Mouse (Mus musculus): ENCODE results near the gene Dync1i1.

Dync1i1 gene

DNA sequence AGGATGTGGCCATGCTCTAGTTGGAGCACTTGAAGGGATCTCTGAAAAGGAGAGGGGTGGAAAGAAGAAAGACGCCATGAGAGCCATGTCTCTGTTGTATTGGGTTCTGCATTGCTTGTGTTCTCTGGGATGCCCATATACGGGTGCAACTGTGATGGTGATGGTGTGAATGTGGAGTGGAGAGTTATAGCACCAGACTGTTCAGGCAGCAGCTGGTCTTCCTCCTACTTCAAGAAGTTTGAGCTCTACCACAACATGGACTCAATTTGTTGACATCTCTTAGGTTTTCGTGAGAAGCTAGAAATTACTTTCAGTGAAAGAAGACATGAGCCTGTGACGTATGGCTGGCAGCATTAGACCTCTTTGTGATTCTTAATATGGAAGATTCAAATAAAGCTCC lies 44.8 kb downstream of the Dync1i1 start:
- no peak for DNase-seq (ENCODE audit: low spot score in 2 of 2)

DNA sequence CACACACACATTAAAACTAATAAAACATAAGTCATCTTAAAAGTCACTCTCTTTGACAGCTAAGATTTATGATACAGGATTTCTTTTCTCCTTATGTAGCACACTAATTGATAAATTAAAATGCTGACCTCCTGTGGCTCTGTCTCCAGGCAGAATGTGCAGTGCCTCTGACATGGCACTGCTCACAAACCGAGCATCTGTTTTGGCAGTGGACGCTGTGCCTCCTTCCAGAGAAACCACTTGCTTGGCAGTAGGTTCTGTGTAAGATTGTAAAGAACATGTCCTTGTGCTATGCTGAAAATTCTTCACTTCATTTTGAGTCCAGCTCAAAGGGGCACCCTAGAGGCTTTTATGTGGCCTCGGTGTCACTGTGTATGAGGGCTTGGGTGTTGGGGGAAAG lies 50.0 kb downstream of the Dync1i1 start:
- no peak for DNase-seq (ENCODE audit: low spot score in 2 of 2)

DNA sequence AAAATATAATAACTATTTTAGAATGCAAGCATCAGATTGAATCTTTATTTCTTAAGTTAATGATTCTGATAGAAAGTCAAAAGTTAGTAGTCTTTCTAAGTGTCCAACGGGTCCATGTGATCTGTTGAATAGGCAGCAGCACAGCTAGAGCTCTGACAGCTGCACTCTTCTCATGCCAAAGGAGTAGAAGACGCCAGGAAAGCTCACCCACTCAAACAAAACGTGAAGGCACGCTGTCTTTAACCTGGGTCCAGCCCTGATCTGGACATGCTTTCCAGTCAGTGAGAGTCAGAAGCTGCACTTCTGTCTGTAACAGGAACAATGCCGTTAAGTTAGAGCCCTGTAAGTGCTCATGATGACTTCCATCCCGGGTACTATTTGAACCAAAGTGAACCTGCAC lies 56.3 kb downstream of the Dync1i1 start:
- no peak for DNase-seq (ENCODE audit: low spot score in 2 of 2)

DNA sequence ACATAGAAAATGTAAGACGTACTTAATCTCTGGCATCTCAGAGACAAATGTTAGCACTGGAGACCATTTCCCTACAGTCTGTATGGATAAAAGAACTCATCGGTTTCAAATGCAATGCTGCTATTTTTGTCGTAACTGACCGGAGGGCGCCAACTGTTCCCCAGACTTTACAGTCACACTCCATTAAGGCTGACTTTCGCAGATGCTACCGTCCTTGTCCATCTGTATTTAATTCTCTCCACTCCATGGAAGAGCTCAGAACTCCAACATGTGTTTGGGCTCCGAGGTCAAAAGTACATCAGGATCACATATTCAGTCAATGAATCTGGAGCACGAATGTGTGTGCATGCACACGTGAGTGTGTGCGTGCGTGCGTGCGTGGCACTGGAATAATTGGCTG lies 58.4 kb downstream of the Dync1i1 start:
- DNase-seq (ENCODE audit: low spot score in 2 of 2), result no peak

DNA sequence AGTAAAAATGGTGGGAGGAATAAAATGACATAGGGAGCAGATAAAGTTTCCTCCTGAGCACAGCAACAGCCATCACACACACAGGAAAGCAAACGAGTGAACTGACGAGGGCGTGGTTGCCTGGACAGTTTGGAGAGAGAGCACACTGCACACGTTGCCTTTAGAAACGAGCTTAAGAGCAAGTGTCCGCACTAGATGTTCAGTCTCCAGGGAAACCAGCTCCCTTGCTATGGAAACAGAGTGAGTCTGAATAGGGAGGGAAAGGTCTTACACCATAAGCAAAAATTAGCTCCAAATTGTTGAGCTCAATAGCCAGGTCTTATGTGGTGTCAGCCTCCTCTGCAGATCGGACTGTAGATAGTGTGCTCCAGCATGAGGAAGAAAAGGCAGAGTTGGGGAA lies 65.2 kb downstream of the Dync1i1 start:
- no peak for DNase-seq (ENCODE audit: low spot score in 2 of 2)

DNA sequence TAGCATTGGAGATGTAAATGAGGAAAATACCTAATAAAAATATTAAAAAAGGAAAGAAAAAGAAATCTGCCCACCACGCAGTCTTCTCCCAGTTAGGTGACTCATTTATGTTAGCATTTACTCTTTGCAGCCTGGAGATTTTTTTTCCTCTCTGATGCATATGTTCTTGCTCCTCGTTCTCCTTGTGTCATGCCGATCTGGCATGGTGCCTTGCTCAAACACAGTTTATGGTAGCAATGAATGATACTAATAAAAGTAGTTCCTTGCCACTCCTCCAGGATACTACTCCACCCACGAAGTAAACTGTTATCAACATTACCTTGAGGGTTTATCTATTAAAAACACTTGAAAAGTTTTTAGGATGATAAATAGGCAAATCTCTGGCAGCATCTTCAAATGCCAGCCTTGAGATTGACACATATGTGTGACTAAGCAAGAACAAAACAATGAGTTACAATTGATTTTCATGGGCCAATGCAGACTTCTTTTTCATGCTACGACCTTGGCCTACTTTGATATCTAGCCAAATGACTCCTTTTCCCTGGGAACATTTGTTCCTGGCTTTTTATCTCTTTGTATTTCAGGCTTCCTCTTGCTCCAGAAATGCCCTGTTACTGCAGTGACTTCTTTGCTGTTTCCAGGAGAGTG lies 68.8 kb downstream of the Dync1i1 start:
- DNase-seq (ENCODE audit: low spot score in 2 of 2), result no peak

DNA sequence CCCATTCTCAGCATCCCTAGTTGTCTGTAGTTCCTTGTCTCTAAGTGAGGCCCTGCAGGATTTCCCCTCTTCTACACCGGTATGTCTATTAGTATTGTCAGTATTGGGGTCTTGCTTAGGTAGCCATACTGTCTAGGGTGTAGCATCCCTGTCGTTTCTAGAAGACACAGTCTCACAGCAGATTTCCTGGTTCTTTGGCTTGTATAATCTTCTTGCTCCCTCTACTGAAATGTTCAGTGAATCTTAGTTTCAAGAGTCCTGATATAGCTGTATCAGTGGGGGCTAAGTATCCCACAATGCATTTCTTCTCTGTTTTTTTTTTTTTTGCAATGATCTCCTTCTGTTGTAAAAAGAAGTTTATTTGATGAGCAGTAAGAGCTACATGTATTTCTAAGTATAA lies 69.9 kb downstream of the Dync1i1 start:
- DNase-seq (ENCODE audit: low spot score in 2 of 2), result no peak

DNA sequence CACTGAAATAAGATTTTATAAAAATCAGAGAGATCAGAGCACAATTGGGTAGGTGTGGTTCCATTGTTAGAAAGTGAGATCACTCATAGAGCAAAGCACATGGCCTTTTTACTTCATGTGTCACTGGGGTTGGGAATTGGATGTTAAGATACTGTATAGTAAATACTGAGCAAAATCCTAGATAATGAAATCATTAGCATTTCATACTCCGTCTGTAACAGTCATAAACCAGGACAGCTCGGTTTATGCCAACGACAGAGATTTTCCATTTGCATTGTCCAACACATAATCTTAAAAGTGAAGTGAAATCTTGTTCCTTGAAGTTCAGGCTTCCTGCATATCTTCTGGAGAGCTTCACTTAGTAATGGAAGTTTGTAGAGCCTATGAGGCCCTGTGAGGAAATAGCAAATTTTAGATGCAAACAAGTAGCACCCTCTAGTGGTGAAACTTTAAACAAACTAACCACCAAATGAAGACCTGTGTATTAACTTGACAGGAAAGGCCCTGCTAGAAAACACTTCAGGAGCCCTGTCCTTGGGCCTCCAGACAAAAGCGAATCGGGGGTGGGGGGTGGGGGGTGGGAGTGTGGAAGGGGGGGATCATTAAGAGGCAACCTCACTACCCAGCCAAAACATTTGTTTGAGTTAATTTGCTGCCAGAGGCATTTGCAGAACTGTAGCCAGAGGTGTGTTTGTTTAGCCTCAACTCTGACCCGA lies 76.8 kb downstream of the Dync1i1 start:
- DNase-seq (ENCODE audit: low spot score in 2 of 2), result no peak

DNA sequence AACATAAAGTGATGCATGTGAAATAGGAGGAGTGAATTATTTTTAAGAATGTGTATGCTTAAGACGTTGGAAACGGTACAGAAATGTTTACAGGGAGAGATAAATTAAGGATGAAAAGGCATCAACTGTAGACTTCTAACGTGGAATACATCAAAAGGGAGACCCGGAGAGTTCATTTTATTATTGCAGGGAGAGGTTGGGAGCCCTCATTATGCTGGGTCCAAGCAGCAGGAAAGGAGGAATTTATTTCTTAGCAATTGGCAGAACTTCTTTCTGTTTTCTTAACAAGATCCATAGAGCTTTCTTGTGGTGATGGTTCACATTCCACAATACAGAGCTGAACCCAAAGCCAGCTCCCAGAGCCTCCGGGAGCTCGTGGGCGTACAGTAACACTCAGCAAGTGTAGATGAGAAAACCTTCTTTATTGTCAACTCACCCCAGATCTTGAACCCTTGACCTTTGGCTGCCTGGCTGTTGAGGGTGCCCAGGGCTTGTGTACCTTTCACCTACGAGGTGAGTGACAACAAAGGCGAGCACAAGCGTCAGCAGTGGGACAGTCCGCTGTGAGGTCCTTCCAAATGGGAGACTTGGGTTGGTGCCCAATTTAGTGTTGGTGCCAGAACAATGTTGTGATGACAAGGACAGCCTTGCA lies 77.5 kb downstream of the Dync1i1 start:
- DNase-seq (ENCODE audit: low spot score in 2 of 2), result no peak

DNA sequence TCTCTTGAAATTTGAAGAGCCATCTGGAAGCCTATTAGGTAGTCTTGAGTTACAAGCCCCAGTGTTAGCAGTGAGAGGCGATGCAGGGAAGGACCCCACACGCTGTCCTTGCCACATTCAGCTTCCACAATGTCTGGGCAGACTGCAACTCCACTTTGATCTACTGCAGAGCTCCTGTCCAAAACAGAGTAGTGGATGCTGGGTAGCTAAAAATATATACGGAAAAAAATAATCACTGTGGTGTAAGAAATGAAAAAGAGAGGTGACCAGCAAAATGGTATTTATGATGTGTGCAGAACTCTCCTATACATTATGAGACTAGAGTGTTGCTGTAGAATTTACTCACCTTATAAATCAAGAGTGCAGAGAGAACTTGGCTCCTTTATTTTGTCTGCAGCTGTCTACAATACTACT lies 82.6 kb downstream of the Dync1i1 start:
- DNase-seq (ENCODE audit: low spot score in 2 of 2), result no peak

DNA sequence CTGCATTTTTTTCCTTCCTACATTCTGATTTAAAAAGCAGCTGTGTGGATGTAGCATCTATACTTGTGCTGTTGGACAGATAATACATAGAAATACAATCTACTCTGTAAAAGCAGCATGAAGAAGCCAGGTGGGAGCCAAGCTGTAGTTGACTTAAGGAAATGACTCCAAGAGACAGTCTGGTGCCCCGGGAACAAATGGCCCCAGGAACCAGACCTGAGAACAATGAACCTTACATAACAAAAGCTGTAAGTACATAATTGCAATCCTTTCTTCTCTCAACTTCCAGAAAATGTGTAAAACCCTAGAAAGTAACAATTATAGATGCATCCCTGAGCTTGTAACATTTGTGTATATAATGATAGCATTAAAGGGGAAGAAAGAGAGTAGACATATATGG lies 86.6 kb downstream of the Dync1i1 start:
- DNase-seq (ENCODE audit: low spot score in 2 of 2), result no peak

DNA sequence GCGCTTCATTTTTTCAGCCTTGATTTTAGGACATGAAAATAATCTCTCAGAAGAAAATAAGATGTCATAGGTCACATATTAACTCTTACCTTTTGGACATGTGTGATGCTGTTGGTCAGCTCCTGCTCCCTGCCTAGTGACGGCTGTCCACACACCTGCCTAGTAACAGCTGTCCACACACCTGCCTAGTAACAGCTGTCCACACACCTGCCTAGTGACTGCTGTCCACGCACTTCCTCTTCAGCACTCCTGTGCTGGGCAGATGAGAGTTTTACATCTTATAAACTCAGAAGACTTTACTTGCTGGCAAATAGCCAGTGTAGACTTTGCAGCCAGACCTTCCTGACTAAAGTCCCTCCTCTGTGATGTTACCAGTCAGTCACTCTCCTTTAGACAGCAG lies 94.2 kb downstream of the Dync1i1 start:
- DNase-seq (ENCODE audit: low spot score in 2 of 2), result no peak

DNA sequence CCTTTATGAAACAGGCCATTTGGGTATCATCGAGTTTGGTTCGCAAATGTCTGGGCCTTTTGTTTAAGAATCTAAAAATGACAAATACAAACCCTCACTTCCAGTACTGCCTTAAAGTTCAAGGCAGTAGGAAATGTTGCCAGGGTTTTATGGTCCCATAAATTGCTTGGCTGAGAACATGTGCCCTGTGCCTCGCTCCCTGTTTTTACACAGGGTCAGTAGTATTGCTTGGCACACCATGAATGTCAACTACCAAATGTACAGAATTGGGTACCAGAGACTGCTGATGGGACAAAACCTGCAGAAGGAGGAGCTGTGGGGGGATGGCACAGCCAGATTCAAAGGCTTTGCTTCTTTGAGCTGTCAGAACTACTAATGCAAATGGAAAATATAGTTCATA lies 100.0 kb downstream of the Dync1i1 start:
- no peak for DNase-seq (ENCODE audit: low spot score in 2 of 2)

DNA sequence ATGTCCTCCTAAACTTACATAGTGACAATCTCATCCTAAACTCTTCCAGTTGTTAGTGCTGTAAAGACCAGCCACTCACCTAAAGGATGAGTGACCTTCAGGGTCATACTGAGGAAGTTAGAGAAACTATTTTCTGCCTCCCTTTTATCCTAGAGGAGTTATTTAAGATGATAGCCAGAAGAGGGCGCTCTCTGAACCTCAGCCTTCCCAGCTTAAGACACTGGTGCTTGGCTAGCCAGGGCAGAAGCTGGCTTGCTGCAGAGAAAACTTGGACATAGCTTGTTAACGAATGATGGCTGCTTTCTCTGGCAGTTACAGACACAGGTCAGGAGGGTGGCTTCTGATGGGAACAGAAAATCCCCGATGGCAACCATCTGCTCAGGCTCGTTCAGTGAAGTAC lies 101.6 kb downstream of the Dync1i1 start:
- DNase-seq (ENCODE audit: low spot score in 2 of 2), result no peak

DNA sequence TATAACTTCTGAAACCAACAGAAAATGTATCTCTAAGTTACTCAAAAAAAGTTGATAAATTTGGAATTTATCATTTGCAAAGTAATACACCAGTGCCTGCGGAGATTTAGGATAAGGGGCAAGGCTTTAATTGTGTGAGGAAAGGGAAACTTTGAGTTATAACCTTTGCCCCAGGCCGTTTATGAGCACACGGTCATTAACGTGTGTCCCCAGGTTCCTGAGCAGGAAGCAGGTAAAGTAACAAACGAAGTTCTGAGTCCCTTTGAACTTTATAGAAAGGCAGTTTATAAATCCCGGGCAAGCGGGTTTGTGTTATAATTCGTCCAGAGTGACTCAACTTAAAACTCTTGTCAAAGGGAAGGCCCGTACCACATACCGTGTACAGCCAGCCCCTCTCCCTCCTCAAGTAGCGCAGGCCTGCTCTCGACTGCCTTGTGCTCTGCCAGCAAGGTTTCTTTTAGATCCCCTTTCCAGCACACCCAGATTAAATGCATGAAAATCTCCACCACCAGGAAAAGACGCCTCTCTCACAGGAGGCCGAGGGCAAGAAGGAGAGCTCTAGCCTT lies 103.1 kb downstream of the Dync1i1 start:
- DNase-seq (ENCODE audit: low spot score in 2 of 2), result no peak

DNA sequence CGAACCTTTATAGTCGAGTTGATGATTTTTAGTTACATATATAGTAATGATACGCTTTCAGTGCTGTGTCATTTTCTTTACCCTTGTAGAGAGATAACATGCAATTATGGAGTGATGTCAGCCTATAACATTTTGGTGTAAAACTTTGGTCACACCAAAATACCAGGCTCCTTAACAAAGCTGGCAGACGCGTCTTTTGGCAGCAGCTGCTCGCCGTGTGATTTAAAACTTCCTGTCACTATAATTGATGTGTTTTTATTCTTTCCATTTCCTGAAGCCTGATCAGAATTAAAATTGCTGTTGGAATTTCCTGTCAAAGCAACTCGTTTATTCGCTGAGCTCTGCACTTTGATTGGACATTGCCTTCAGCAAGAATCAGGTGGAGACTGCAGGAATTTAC lies 103.7 kb downstream of the Dync1i1 start:
- no peak for DNase-seq (ENCODE audit: low spot score in 2 of 2)

DNA sequence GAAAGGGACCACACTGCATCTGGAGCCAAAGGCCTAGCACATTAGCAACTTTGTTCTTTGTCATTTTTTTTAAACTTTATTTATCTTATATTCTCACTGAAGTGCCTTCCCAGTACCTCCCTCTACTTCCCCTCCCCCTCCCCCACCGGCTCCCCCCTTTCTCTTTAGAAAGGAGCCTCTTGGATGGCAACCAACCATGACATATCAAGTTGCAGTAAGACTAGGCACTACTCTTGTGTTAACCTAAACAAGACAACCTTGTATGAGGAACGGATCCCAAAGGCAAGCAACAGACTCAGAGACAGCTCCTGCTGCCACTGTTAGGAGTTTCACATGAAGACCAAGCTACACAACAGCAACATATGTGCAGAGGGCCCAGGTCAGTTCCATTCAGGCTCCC lies 105.3 kb downstream of the Dync1i1 start:
- DNase-seq (ENCODE audit: low spot score in 2 of 2), result no peak

DNA sequence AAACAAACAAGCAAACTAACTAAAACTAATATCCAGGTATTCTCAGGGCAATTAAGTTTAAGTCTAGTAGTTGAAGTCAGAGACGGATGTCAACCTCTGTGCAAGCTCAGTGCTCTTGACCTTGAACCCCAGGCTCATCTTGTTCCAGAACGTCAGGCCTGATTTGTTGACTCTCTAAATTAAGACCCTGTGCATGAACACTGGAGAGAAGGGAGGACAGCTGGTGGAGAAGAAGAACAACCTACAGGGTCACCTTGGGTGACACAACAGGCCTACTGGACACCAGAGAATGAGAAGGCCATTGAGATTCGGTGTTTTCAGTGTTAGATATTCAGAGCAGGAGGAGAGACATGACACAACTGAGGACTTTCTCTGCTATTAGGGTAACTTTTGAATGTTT lies 105.8 kb downstream of the Dync1i1 start:
- no peak for DNase-seq (ENCODE audit: low spot score in 2 of 2)

DNA sequence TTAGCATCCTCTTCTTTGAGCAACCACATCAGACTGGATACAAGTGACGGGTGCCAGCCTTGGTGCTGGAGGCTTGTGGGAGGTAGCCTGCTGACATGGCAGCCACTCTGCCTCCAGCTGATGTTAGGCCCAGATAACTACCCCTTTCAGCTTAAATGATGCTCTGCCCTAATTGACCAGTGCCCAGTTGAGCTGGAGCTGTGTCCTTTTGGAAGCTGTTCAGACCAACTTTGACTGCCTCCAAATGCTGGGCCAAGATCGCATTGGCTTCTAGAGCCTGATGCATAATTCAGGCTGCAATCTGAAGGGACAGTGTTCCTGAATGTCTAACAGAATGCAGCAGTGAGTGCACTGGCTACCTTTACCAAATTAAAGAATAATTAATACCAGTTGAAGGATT lies 107.4 kb downstream of the Dync1i1 start:
- no peak for DNase-seq (ENCODE audit: low spot score in 2 of 2)

DNA sequence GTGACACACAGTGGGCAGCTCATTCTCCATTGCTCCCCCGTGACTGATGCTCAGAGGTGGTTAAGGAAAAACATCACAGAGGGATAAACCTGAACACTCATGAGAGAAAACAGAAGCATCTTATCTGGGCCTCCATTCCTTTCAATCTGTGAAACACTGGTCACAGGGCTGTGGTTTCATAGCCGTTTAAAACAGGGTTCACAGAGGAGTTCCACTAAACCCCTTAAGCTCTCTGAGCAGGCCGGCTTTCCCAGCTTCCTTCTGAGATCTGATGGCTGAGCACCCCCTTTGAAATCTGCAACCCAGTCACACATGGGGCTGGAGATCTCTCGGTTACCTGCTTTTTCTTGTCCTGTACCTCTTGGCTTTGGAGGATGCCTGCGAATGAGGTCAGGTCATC lies 117.0 kb downstream of the Dync1i1 start:
- no peak for DNase-seq (ENCODE audit: low spot score in 2 of 2)

DNA sequence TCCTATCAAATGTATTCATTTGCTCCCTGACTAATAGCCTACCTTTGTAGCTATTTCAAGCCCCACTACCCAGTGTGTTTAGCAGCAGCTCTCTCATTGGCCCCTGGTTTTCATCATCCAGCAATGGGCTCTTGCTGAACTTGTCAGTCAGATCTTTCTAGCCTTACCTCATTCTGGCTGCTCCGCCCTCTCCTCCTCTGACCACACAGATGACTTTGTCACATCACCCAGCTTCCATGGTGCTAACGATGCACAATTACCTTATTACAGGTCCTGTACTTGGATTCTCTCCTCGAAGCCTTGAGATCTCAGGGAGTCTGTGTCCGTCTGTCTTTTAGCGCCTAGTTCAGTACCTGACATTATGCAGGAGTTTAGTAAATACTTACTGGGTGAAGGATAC lies 120.7 kb downstream of the Dync1i1 start:
- DNase-seq (ENCODE audit: low spot score in 2 of 2), result no peak

DNA sequence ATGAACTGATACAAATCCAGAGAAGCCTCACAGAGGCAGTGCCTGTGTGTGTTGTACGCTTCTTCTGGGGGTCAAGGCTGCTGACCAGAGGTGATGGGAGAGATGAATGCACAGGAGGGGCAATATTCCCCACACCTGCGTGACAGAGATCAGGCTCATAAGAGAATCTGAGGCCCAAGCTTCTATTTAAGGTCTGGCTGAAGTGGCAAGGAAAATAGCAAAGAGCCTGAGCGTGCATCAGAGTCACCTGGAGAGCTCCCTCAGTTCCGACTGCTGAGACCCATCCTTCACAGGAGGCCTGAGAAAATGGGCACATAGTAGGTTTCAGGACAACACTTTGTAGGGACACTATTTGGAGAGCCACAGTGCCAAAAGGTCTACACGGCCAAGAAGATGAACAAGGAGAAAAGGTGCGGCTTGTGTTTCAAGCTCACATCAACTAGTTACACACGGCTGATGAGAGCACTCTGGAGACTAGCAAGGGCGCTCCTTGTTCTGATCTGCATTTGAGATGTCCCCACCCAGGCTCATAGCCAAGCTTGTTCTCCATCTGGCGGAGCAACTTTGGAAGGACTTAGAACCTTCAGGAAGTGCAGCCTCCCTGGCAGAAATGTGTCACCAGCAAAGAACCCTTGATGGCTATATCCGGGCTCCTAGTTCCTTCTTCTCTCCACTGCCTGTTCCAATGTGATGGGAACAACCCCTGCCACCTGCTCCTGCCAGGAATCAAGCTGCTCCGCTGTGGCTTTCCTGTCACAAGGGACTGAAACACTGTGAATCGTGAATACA lies 128.8 kb downstream of the Dync1i1 start:
- no peak for DNase-seq (ENCODE audit: low spot score in 2 of 2)
